Mouse (Mus musculus): ENCODE results near the gene Cacna1b.

The Cacna1b gene

DNA sequence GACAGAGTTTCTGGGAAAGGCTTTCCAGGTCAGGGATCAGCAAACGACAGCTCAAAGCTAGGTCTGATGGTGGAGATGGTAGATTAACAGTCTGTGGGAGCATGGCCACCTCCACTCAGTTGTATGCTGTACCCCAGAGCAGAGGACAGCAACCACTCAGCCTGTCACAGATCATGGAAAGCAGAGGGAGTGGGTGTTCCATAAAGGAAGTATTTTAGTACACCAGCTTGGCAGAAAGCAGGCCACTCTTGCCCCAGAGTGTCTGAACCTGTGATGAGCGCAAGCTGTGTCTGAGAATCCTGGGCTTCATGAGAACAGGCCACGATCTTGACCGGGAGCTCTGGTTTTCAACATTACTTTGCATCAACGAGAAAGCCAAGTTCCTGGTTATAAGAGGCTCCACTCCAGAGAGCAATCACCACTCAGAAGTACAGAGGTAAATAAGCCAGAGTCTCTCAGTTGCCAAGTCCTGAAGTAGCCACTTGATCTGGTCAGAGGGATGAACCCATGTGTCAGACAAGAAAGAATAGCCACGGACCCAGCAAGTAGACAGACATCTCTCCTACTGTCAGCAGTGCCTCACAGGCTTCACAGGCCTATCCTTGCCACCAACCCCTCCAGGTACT is 103.7 kb downstream of the Cacna1b start:
- DNase-seq (ENCODE audit: low spot score in 2 of 2) = no peak

DNA sequence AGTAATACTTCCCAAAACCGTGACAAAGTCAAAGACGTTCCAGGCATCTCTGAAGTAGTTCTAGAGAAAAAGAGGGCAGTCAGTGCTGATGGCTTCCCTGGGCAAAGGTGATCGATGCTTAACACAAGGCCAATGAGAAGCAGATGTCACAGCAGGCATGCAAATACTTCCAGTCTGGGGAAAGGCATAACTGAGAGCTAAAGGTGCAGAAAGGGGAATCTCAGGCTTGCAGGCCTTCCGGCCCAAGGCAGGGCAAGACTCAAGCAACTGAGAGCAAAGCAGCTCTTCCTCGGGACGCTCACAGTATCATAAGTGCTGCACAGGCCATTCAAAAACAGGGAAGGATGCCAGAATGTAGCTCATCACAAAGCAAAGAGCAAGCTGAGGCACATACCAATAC is 114.4 kb downstream of the Cacna1b start:
- DNase-seq (ENCODE audit: low spot score in 2 of 2) = no peak

DNA sequence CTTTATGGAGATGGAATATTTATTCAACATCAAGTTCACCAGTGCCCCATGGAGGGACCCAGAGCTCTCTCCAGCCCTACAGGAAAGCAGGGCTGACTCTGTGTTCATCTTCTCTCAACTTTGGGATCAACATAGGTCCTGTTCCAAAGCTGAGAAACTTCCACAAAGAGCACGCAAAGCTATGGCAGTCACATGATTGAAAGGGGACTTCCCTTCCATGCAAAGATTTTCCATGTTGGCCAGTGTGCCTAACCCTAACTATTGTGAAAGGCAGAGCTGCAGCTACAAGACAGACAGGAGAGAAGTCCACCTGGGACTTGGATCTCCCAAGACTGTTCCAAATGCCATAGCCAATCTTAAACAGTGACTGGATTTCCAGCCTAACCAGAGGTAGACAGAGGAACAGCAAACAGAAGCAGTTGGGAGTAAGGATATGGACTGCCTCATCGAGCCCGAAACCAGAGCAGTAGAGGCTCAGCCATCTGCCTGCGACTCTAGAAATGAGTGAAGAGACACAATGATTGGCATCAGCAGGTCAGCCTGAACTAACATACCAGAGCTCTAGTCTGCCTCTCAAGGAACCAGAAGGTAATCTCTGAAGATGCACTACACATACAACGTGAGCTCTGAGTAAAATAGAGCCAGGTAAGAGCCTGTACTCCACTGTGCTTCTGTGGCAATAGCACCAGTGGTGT is 116.4 kb downstream of the Cacna1b start:
- DNase-seq (ENCODE audit: low spot score in 2 of 2) = no peak

DNA sequence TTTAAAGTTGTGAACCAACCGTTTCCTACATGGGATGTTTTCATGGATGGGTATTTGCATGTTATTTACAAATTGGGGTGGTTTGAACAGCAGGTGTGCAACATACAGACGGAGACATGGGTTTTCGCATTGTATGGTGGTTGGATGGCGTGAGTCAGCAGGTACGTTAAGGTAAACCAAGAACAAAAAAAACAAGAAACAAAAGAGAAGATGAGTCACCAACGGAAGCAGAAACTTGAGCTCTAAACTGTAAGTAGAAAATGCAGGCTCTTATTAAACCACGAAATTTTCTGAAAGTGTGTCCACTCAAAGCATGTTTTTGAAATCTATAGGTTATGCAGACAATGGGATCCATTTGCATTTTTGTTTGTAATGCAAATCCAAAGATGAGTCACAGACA is 120.1 kb downstream of the Cacna1b start:
- DNase-seq (ENCODE audit: low spot score in 2 of 2) = no peak

DNA sequence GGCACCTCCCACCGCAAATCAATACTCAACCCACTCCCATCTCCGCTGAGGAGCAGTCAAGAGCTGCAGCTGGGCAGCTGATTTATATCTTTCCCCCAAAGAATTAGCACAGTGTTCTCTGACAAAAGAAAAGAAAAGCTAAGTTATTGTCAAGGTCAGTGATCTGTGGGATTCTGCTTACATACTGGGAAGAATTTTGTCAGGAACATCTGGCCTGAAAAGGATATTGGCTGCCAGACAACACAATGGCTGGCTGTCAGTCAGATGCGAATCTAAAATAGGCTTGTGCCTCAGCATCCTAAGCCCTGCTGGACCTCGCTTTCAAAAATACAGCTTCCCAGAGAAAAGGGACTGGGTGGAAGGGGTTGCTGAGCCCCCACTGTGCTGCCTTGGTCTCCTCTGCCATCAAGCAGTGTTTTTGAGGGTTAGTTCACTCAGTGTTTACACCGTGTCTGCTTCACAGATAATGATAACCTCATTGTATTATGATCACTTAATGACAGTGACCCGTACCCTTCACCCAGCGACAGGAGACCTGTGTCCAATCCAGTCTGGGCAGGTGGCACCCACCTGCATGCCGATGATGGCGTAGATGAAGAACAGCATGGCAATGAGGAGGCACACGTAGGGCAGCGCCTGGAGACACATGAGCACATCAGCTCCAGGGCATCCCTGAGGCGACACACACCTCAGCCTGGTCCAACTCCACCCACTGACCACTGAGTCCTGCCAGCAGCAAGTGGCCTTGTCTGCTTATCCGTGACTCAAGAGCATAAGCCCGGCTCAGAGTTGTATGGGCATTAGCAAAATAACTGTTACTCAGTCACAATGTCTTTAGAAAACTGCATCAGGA is 124.6 kb downstream of the Cacna1b start:
- DNase-seq (ENCODE audit: low spot score in 2 of 2) = no peak

DNA sequence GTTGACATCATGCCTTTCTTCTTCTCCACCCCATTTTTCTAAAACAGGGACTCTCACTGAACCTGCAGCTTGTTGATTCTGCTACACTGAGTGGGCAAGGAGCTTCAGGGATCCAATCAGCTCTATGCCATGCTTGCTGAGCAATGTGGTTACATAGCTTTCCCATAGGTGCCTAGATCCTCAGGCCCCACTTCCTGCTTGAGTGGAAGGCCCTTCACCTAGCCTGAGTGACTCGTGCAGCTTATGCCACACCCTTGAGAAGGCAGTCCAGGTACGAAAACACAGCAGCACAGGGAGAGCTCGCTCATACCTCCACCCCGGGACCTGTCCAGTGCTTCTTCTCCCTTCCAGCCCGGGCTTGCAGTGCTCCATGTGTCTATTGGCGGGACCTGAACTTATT is 129.3 kb downstream of the Cacna1b start:
- no peak for DNase-seq (ENCODE audit: low spot score in 2 of 2)

DNA sequence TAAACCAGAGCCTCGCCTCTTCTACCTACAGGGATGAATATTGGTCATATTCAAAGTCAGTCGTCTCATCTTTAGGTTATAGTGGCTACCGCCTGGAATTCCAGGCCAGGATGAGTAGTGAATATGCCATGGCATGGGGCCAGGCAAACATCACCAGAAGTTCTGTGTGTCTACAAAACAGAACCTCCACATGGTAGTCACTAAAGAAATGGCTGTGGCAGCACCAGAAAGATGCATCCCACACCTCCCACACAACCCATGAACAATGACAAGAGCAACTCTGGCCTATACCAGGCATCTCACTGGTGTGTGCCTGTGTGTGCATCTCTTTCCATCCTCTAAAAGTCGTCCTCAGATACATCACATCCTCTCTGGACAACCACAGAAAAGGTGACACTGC is 145.8 kb downstream of the Cacna1b start:
- DNase-seq (ENCODE audit: low spot score in 2 of 2) = no peak

DNA sequence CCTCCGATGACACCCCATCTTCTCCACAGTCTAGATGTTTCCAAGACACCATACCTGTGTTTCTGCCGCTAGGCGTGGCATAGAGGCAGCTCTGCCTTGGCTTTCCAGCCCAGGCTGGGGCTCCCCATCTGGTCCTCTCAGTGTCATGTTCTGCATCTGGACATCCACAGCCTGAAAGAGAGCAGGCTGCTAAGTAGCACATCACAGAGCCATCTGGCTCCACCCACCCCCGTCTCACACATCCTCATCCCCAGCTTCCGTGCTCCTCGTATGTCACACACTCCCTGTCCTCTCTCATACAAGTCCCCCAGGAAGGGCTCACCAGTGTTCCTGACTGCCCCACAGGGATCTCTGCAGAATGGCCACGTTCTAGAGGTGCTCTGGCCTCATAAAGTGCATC is 153.2 kb downstream of the Cacna1b start:
- DNase-seq (ENCODE audit: low spot score in 2 of 2) = peak in 1 of 2 experiments; percentile 31

DNA sequence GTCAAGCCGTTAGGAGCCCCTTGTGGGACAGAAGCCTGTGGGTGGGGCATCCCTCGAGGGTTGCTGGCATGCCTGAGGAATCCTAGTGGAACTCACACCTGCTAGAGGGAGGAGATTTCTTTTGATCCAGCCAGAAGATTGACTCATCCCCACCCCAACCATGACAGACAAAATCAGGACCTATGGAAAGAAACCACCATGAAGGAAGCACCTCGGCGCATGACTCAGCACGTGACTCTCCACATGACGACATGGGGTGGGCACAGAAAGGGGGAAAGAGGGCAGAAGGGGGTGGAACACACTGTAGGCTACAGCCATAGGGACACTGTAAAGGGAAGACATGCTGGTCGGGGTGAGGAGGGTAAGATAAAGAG is 154.2 kb downstream of the Cacna1b start:
- DNase-seq (ENCODE audit: low spot score in 2 of 2) = no peak

DNA sequence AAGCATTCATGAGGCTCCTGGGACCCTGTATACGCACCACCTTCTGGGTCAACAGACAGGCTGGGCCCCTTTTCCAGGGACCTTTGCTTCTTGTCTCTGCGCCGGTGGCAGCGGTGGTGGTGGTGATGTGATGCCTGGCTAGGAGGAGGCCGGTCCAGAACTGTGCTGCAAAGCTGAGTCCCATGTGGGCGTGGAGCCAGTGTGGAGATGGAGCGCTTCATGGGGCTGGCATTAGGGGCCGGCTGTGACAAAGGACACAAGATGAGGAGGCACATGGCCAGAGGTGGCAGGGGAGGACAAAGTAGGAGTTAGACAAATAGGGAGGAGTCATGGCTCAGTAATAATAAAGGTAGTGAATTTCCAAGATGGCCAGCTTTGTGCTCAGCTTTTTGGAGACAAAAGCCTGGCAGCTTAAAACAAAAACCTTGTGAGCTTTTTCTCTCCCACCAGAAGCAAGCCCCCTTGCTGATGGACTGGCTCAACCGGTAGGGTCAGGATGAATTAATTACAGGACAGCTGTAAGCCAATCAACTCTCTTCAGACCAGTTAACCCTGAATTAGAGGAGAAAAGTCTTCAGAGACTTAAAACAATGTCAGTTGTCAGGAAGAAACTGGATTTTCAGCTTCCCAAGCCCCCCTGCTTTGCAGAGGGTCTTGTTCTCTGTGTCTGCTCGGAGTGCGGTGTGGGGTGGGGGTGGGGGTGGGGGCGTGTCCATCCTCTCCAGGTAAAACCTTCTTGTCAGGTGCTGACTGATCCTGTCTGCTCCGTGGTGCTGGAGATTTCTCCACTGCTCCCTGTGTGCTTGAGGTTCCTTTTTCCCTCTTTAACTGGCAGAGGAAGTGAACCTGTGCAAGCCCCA is 154.8 kb downstream of the Cacna1b start:
- DNase-seq (ENCODE audit: low spot score in 2 of 2) = peak in 1 of 2 experiments; percentile 25

DNA sequence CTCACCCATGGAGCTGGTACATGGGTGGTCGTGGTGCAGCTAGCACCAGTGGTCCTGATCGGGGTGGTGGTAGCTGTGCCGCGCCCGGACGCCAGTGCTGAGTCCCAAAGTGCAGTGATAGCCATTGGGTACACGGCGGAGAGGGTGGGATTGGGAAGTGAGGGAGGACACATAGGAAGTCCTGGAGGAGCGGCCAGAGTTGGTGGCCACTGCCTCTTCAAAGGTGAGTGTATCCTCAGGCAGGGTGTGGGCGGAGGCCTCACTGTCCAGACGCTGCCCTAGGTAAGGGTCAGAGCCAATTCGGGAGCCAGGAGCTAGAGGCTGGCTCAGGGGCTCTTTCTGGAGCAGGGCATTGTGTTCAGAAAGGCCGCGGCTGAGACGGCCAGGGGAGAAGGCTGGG is 156.4 kb downstream of the Cacna1b start:
- DNase-seq (ENCODE audit: low spot score in 2 of 2) = no peak

DNA sequence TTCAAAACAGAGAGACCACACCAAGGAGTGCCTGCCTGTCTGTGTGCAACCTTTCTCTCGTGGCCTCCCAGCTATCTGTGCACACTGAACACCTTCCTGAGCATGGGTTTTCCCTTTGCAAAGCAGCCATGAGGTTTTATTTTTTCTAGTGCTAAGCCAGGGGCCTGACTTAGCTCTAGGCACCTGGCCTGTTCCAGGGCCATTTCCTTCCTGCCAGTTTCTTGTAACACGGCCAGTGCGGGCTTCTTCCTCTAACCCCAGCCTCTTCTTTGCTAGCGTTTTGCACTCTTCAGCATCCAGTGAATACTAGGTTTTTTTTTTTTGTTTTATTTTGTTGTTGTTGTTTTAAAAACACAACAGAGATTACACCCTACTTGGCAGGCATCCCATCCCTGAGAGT is 157.9 kb downstream of the Cacna1b start:
- DNase-seq (ENCODE audit: low spot score in 2 of 2) = no peak

DNA sequence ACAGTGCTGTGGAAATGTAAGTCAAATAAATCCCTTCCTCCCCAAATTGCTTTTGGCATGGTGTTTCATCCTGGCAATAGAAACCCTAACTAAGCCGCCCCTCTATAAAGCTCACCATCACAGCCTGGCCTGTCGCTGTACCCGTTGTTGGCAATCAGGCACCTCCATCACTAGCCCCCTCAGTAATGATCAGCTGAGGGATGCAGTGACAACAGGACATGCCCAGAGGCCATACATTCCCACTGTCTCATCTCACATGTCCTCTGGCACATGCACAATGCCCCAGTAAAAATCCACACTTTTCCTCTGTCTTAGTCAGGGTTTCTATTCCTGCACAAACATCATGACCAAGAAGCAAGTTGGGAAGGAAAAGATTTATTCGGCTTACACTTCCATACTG is 173.5 kb downstream of the Cacna1b start:
- no peak for DNase-seq (ENCODE audit: low spot score in 2 of 2)

DNA sequence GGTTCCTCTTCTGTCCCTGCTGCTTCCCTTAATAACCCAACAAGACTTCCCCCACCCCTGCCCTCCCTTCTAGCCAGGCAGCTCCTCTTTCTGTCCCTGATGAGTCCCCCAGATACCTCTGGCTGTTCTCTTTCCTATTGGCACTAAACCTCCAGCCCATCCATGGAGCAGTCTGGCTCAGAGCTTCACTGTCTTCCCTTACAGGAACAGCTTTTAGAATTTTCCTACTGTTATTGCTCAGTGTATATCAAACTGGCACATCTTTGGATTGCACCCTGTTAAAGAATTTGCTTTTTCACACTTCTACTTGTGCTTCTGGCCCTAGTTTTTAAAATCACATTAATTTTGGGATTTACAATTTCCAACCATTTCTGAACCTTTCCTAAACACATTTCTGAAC is 175.0 kb downstream of the Cacna1b start:
- no peak for DNase-seq (ENCODE audit: low spot score in 2 of 2)

DNA sequence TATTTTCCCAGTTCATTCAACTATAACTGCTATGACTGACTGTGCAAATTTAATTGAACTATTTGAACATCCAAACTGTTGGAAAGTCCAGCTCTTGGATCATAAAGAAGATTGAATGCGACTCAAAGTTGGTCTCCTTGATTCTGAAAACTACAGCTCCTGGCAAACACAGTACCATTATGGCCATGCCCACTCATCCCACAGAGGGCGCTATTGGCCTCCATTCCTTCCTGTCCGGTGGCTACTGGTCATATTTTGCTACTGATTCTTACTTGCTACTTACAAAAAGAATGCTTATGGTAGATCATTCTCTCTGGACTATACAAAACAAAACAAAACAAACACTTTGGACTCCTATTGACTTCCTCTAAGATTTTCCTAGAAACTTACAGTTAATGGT is 188.3 kb downstream of the Cacna1b start:
- peak; percentile 57 to 60 for DNase-seq (ENCODE audit: low spot score in 2 of 2)

DNA sequence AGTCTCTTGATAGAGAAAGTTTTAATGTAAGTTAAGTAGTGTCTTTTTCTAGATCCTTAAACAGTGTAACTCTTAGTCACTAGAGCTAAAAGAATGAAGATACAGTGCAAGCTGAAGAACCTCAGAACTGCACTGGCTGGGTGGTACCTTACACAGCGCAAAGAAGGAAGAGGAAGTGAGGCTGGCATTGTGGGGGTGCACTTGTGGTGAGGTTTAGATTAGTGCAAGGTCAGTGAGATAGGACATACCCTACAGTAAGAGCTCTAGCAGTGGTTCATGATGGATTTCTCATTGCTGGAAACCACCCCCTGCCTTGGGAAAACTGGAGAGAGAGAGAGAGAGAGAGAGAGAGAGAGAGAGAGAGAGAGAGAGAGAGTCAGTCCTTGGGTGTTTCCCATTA is 192.0 kb downstream of the Cacna1b start:
- no peak for DNase-seq (ENCODE audit: low spot score in 2 of 2)

DNA sequence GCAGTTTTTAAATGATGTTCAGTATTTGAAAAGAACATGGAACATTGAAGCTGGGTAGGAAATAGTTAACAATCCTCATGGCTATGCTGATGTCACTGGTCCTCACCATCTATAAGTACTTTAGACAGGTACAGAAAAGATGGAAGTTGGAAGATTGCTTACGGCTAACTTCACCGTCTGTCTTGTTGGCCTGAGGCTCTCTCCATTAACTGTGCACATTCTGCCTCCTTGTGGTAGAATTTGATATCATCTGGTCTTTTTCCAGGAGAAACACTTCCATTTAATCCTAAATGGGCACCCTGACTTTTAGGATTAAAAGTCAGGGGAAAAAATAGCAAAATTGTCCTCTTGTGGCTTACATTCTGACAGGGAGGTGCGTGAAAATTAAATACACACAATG is 194.4 kb downstream of the Cacna1b start:
- DNase-seq (ENCODE audit: low spot score in 2 of 2) = peak in 1 of 2 experiments; percentile 21

DNA sequence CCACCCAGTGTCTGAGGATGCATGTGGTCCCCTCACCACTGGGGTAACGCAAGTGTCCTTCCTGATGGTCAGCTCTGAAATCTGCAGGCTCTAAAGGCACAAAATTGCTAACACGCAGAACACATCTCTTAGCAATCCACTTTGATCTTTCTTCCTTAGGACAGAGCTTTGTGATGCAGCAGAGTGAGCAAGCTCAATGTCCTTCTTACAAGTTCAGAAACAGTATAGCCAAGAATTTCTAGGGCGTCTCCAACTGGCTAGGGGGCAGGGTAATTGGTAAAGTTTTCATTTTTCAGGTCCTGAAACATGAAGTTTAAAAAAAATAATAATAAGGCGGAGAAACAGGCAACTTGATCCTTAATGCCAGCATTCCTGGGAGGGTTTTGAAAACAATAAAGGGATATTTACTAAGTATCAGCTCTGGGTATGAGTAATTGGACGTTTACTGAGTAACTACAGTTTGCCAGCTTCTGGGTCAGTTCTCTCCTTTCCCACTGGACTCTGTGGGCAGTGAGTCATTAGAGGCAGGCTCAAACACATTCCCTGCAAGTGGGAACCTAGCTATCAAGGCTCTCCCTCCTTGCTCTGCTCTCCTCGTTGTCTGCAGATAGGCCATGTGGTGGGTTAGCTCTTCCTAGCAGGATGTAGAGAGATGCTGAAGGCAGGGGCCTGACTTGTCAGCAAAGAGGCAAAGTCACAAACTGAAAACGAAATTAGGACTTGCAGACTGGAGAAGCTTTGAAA is 200.2 kb downstream of the Cacna1b start:
- no peak for DNase-seq (ENCODE audit: low spot score in 2 of 2)

DNA sequence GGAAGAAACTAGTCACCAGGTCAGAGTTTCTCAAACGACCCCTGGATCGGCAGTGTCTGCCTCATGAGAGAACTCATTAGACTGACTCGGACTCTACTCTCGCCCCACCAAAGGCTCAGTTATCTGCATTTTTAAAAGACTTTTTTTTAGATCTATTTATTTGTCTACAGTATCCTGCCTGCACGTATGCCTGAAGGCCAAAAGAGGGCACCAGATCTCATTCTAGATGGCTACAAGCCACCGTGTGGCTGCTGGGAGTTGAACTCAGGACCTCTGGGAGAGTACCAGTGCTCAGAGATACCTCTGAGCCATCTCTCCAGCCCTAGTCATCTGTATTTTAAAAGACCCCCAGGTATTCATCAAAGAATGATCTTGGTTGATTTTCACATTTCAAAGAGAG is 201.0 kb downstream of the Cacna1b start:
- DNase-seq (ENCODE audit: low spot score in 2 of 2) = no peak

DNA sequence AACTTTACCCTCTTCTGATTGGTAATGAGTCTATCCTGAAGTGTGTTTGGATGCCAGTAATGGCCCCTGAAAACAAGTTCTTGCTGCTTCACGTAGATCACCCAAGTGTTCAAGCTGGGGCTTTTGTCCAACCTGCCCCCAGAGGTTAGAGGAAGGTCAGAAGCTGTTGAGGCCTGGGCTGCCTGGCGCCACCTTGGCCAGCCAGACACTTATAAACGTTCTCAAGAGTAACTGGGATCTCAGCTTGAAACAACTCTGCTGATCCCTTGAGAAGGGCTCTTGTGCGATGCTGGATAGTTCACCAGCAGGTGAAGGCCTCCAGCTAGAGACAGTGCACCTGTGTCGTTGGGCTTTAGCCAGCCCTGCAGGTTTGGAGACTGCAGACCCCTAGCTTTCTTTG is 202.8 kb downstream of the Cacna1b start:
- DNase-seq (ENCODE audit: low spot score in 2 of 2) = no peak

DNA sequence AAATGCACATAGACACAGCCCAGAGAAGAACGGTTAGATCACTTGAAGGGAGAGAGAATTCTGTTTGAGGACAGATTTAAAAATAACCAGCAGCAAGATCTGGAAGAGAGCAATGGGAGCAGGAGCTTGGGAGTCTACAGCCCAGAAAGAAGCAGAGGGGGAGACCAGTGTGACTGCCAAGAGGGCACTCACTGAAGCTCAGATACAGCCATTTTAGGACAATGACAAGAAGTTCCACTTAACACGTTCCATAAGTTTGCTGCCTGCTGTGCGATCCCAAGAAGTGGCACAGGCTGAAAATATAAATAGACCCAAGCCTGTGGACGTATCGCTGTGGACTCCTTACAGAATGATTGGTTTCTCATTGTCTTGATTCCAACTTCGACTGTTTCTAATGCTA is 206.6 kb downstream of the Cacna1b start:
- DNase-seq (ENCODE audit: low spot score in 2 of 2) = no peak
